Mouse (Mus musculus) thymus, adult 2 months (tissue): ENCODE results near the gene Btbd2.

Source experiments
- CTCF ChIP-seq: fragments of 200-500 bp; IDR thresholded peaks from 2 replicates; pipeline ENCODE4 v1.5.1; 2012; ENCODE audit warnings: mild to moderate bottlenecking, control low read depth, low read length, moderate library complexity, borderline replicate concordance; ENCODE audit not compliant: control insufficient read depth, poor library complexity, insufficient read depth; ENCODE audit errors: extremely low read depth
- POLR2A ChIP-seq: fragments of 200-500 bp; IDR thresholded peaks from 2 replicates; pipeline ENCODE4 v1.6.1; 2012; ENCODE audit warnings: mild to moderate bottlenecking, low read length, control low read depth, moderate library complexity; ENCODE audit not compliant: control insufficient read depth, poor library complexity, insufficient read depth; ENCODE audit errors: extremely low read depth

DNA sequence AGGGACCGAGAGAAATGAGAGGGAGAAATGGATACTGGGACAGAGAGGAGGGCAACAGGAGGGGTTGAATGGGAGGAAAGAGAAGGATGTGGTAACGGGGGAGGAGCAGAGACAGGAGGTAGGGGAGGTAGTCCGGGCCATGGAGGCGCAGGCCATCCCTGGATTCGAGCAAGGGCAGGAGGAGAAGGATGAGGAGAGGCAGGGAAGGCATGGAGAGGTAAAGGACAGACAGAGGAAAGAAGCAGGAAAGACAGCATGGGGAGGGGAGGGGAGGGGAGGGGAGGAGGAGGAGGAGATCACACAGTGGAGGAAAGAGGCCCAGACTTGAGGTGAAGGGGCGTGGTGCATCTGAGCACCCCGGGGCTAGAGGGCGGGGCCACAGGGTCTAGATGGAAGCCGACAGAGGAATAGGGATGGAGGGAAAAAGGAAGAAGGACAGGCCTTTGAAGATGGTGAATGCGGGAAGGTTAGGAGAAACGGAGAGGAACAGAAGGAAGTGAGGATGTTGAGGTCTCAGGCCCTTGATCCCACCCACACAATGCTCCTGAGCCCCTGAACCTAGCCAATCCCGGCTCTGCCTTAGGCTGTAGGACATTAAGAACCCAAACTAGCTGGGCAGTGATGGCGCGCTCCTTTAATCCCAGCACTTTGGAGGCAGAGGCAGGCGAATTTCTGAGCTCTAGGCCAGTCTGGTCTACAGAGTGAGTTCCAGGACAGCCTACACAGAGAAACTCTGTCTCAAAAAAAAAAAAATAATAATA, at the start of gene Btbd2:
- no peak for TF ChIP-seq CTCF
- TF ChIP-seq POLR2A = no peak
